Comparison of ENCODE assay signal across 9 mouse cellular contexts in the genomic region with DNA sequence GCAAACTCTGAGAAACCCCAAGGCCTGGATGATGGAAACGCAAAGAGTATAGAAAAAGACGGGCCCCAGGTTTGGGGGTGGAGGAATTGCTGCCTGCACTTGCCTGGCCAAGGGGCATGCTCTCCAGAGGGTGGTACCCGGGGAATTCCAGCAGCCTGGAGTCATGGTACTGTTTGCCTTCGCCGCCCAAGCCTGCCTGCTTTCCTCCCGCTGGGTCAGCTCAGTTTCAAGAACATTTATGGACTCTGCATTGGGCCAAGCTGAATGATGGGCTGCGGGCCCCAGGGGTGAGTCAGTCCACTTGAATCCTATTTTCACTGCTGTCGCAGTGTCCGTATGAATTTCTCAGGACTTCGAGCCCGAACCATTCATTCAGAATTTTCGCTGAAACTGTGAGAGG. TPM values are rescaled to one million over a fixed set of nuclear protein-coding genes. Genes with fewer than 3 reads are reported as not detected.
DNase-seq lines count a peak whose midpoint lies in the region; ATAC-seq and TF ChIP-seq lines count a peak whose summit lies in the region.
"Had no signal": no experiment of that assay in that cellular context is flagged by ENCODE, and none has a peak within 500 bp of the region (broad histone marks: within the 10 kb centered on the region; RNA-seq: fewer than 3 reads in every experiment).

No protein-coding gene starts in this region.

- peaks cover 58% of the 10 kb centered on the region for H3K4me1 ChIP-seq in heart, embryonic 11.5 days (ENCODE audit: control insufficient read depth, insufficient read depth, low read length)
- H3K4me1 ChIP-seq in liver, embryonic 11.5 days (replicated peaks; ENCODE audit: control insufficient read depth, insufficient read depth, low read length), result peaks cover 5% of the 10 kb centered on the region
- H3K4me1 ChIP-seq in liver, postnatal 0 days (ENCODE audit: insufficient read depth), result peaks cover 9% of the 10 kb centered on the region
- peaks cover 4% of the 10 kb centered on the region; the same call in 1 of the 2 replicates for H3K4me1 ChIP-seq in intestine, postnatal 0 days (replicated peaks; ENCODE audit: control insufficient read depth, insufficient read depth, low read length)

- H3K4me2 ChIP-seq in heart, embryonic 11.5 days, result peak overlapping the region; percentile 89
- peak overlapping the region; percentile 93 for H3K4me2 ChIP-seq in liver, embryonic 11.5 days
- no peak overlapping the region for H3K4me2 ChIP-seq in liver, postnatal 0 days (ENCODE audit: low read depth, low read length)
- H3K4me2 ChIP-seq in intestine, postnatal 0 days (replicated peaks; ENCODE audit: low read depth), result peak overlapping the region; percentile 92; the same call in 1 of the 2 replicates

- no peaks in the 10 kb centered on the region; the same call in 1 of the 2 replicates for H3K9me3 ChIP-seq in heart, embryonic 11.5 days (replicated peaks; ENCODE audit: control insufficient read depth, low read length)
- no peaks in the 10 kb centered on the region for H3K9me3 ChIP-seq in liver, embryonic 11.5 days (ENCODE audit: control insufficient read depth, low read length)
- H3K9me3 ChIP-seq in liver, postnatal 0 days (ENCODE audit: low read length), result no peaks in the 10 kb centered on the region
- no peaks in the 10 kb centered on the region for H3K9me3 ChIP-seq in intestine, postnatal 0 days (ENCODE audit: control insufficient read depth)

- DNase-seq in heart, adult 18-20 months, result no peak
- no peak for DNase-seq in liver, embryonic 11.5 days (ENCODE audit: low spot score)
- DNase-seq in liver, postnatal 0 days, result no peak
- DNase-seq in NIH3T3 (ENCODE audit: low read depth), result peak; percentile 71
- no peak for DNase-seq in adipocyte (ENCODE audit: low spot score)
- no peak for DNase-seq in layer of hippocampus, postnatal 25 days (ENCODE audit: extremely low spot score in 1 of 2, low spot score in 1 of 2)

- TF ChIP-seq CTCF in liver, postnatal 0 days (IDR thresholded peaks at IDR 0.05; ENCODE audit: low read depth), result no peak
- no peak for TF ChIP-seq CTCF in intestine, postnatal 0 days (IDR thresholded peaks at IDR 0.05; ENCODE audit: low read depth)

- peak overlapping the region; percentile 71; the same call in 1 of the 2 replicates for H3K27ac ChIP-seq in heart, embryonic 11.5 days (ENCODE audit: low read depth, low read length)
- no peak overlapping the region for H3K27ac ChIP-seq in liver, embryonic 11.5 days (ENCODE audit: low read depth, low read length)
- no peak overlapping the region for H3K27ac ChIP-seq in liver, postnatal 0 days (ENCODE audit: low read depth)
- H3K27ac ChIP-seq in intestine, postnatal 0 days (ENCODE audit: low read depth, low read length), result no peak overlapping the region
- H3K27ac ChIP-seq: hindbrain, postnatal 0 days had no signal

- no peak for ATAC-seq in heart, embryonic 11.5 days (replicated peaks; ENCODE audit: insufficient number of reproducible peaks, low FRiP score, low TSS enrichment)
- ATAC-seq in liver, embryonic 11.5 days (replicated peaks; ENCODE audit: low FRiP score), result no peak
- ATAC-seq in liver, postnatal 0 days, result no peak
- no peak for ATAC-seq in intestine, postnatal 0 days

- 69% methylated on average over 12 of the region's 12 CpGs for WGBS in heart, embryonic 11.5 days (ENCODE audit: insufficient replicate concordance)
- 73% methylated on average over 12 of the region's 12 CpGs for WGBS in liver, embryonic 11.5 days
- 79% methylated on average over 12 of the region's 12 CpGs for WGBS in liver, postnatal 0 days (ENCODE audit: insufficient replicate concordance)
- 64% methylated on average over 12 of the region's 12 CpGs for WGBS in intestine, postnatal 0 days

- no peaks in the 10 kb centered on the region for H3K27me3 ChIP-seq in heart, embryonic 11.5 days (ENCODE audit: control insufficient read depth, insufficient read depth, low read length)
- H3K27me3 ChIP-seq in liver, embryonic 11.5 days (replicated peaks; ENCODE audit: control insufficient read depth, insufficient read depth, low read length), result peaks cover 12% of the 10 kb centered on the region
- H3K27me3 ChIP-seq in liver, postnatal 0 days (ENCODE audit: insufficient read depth, low read length), result no peaks in the 10 kb centered on the region
- H3K27me3 ChIP-seq in intestine, postnatal 0 days (replicated peaks; ENCODE audit: control insufficient read depth, insufficient read depth, low read length), result no peaks in the 10 kb centered on the region

- peak overlapping the region; percentile 61; the same call in 1 of the 2 replicates for H3K9ac ChIP-seq in heart, embryonic 11.5 days (ENCODE audit: low read depth, low read length)
- no peak overlapping the region for H3K9ac ChIP-seq in liver, embryonic 11.5 days (ENCODE audit: low read depth, low read length)
- no peak overlapping the region for H3K9ac ChIP-seq in liver, postnatal 0 days (replicated peaks)
- H3K9ac ChIP-seq in intestine, postnatal 0 days (ENCODE audit: low read depth, low read length), result 0 out of 2 replicates have a peak overlapping the region, but pooled peaks have one; percentile 31

- peak overlapping the region; percentile 83; the same call in 1 of the 2 replicates for H3K4me3 ChIP-seq in heart, embryonic 11.5 days (ENCODE audit: low read depth, low read length)
- H3K4me3 ChIP-seq in liver, embryonic 11.5 days (ENCODE audit: low read depth, low read length), result no peak overlapping the region
- H3K4me3 ChIP-seq in liver, postnatal 0 days (ENCODE audit: low read depth, low read length), result no peak overlapping the region
- H3K4me3 ChIP-seq in intestine, postnatal 0 days (ENCODE audit: low read depth, low read length), result no peak overlapping the region

- TF ChIP-seq EP300 in liver, postnatal 0 days (IDR thresholded peaks at IDR 0.05; ENCODE audit: low read depth), result no peak

- H3K36me3 ChIP-seq in heart, embryonic 11.5 days (ENCODE audit: control insufficient read depth, insufficient read depth, low read length), result no peaks in the 10 kb centered on the region
- H3K36me3 ChIP-seq in liver, embryonic 11.5 days (ENCODE audit: control insufficient read depth, insufficient read depth, low read length), result no peaks in the 10 kb centered on the region
- no peaks in the 10 kb centered on the region for H3K36me3 ChIP-seq in liver, postnatal 0 days (replicated peaks; ENCODE audit: insufficient read depth, low read length)
- H3K36me3 ChIP-seq in intestine, postnatal 0 days (ENCODE audit: control insufficient read depth, insufficient read depth), result no peaks in the 10 kb centered on the region

RNA-seq across cellular contexts. Expression of gene Mical2, which starts 0.8 kb away (rescaled TPM):
- polyA plus RNA-seq in heart, embryonic 11.5 days (2014; fragmentation: Nextera tagmentation; extraction: Ambion mirVana), result 117 and 132 TPM in 2 replicates
- 10 to 100 TPM; 80.4 to 85.1 TPM for total RNA-seq in heart, adult 18-20 months (2021)
- polyA plus RNA-seq in liver, embryonic 11.5 days (2014; fragmentation: Nextera tagmentation; extraction: Ambion mirVana), result 7.2 and 9.3 TPM in 2 replicates
- polyA plus RNA-seq in liver, postnatal 0 days (2015; fragmentation: Nextera tagmentation; extraction: Ambion mirVana), result 2.1 and 2.7 TPM in 2 replicates
- 13.0 and 13.6 TPM in 2 replicates for polyA plus RNA-seq in intestine, postnatal 0 days (2015; fragmentation: Nextera tagmentation; extraction: Ambion mirVana)
- 100 to 1,000 TPM; 645 to 717 TPM for total RNA-seq in layer of hippocampus, postnatal 25 days (2021)

Comparison
In these comparisons a context has a peak if more than half of its experiments do, and no peak if none do; other contexts are left out.
1. H3K9ac ChIP-seq: peak in heart, embryonic 11.5 days (single experiment) and intestine, postnatal 0 days (single experiment); none in liver, embryonic 11.5 days (single experiment) and liver, postnatal 0 days (single experiment).